Mouse (Mus musculus): ENCODE measurements around the gene Prdm11. TPM values are rescaled to one million over a fixed set of nuclear protein-coding genes. Genes with fewer than 3 reads are reported as not detected.

The Prdm11 gene
- total and polyA plus RNA-seq, 2 experiments: 0.46 to 0.73 TPM

GRCm38 (mm10) chr2:92984321-92985108 is 61.5 kb downstream of the Prdm11 start:
- Histone ChIP-seq H3K9ac (ENCODE audit: low read depth, low read length) (no peak overlapping the region), H3K79me2 (ENCODE audit: control insufficient read depth, insufficient read depth, low read length) (no peaks in the 10 kb centered on the region), H3K27me3 (ENCODE audit: control insufficient read depth, insufficient read depth, low read length) (no peaks in the 10 kb centered on the region), H3K4me1 (ENCODE audit: control insufficient read depth, insufficient read depth, low read length) (no peaks in the 10 kb centered on the region), H3K36me3 (ENCODE audit: control insufficient read depth, insufficient read depth, low read length) (no peaks in the 10 kb centered on the region), H3K27ac (replicated peaks; ENCODE audit: insufficient read depth, low read depth, low read length) (no peak overlapping the region), H3K4me3 (ENCODE audit: insufficient read depth, low read depth, low read length) (no peak overlapping the region)
- no peak for DNase-seq (ENCODE audit: extremely low read depth, low read depth, low spot score)
- TF ChIP-seq CTCF (IDR thresholded peaks at IDR 0.05; ENCODE audit: low read depth, low read length) (no peak), POLR2A (IDR thresholded peaks at IDR 0.05; ENCODE audit: extremely low read depth, insufficient read depth, low read length) (no peak)
- WGBS: 91% methylated on average over 7 of the region's 7 CpGs

- H3K4me1 ChIP-seq (ENCODE audit: control insufficient read depth, insufficient read depth, low read length): no peaks in the 10 kb centered on the region
Observed at GRCm38 (mm10) chr2:92983273-92983620, 62.7 kb downstream of the Prdm11 start.

GRCm38 (mm10) chr2:92982591-92983272 is 63.2 kb downstream of the Prdm11 start:
- WGBS: 59% methylated on average over 8 of the region's 8 CpGs
- H3K4me3 ChIP-seq (ENCODE audit: insufficient read depth, low read depth, low read length): no peak overlapping the region
- H3K27me3 ChIP-seq (ENCODE audit: control insufficient read depth, insufficient read depth, low read length): no peaks in the 10 kb centered on the region
- no peaks in the 10 kb centered on the region for H3K4me1 ChIP-seq (ENCODE audit: control insufficient read depth, insufficient read depth, low read length)
- no peak overlapping the region for H3K9ac ChIP-seq (ENCODE audit: low read depth, low read length)
- DNase-seq (ENCODE audit: extremely low read depth, low read depth, low spot score): no peak
- H3K36me3 ChIP-seq (ENCODE audit: control insufficient read depth, insufficient read depth, low read length): no peaks in the 10 kb centered on the region
- no peak overlapping the region for H3K27ac ChIP-seq (replicated peaks; ENCODE audit: insufficient read depth, low read depth, low read length)
- TF ChIP-seq CTCF (IDR thresholded peaks at IDR 0.05; ENCODE audit: low read depth, low read length) (no peak), POLR2A (IDR thresholded peaks at IDR 0.05; ENCODE audit: extremely low read depth, insufficient read depth, low read length) (no peak)
- H3K79me2 ChIP-seq (ENCODE audit: control insufficient read depth, insufficient read depth, low read length): no peaks in the 10 kb centered on the region

More at GRCm38 (mm10) chr2:92983273-92983620, 62.7 kb downstream of the Prdm11 start:
- no peak for DNase-seq (ENCODE audit: extremely low read depth, low read depth, low spot score)
- no peak for TF ChIP-seq CTCF (IDR thresholded peaks at IDR 0.05; ENCODE audit: low read depth, low read length)
- TF ChIP-seq POLR2A (IDR thresholded peaks at IDR 0.05; ENCODE audit: extremely low read depth, insufficient read depth, low read length): no peak
- no peak overlapping the region for H3K9ac ChIP-seq (ENCODE audit: low read depth, low read length)
- H3K79me2 ChIP-seq (ENCODE audit: control insufficient read depth, insufficient read depth, low read length): no peaks in the 10 kb centered on the region
- 70% methylated on average over 4 of the region's 4 CpGs for WGBS
- no peak overlapping the region for H3K4me3 ChIP-seq (ENCODE audit: insufficient read depth, low read depth, low read length)
- no peak overlapping the region for H3K27ac ChIP-seq (replicated peaks; ENCODE audit: insufficient read depth, low read depth, low read length)
- no peaks in the 10 kb centered on the region for H3K27me3 ChIP-seq (ENCODE audit: control insufficient read depth, insufficient read depth, low read length)
- H3K36me3 ChIP-seq (ENCODE audit: control insufficient read depth, insufficient read depth, low read length): no peaks in the 10 kb centered on the region

GRCm38 (mm10) chr2:92980165-92980564 is 65.8 kb downstream of the Prdm11 start:
- no peak for TF ChIP-seq POLR2A (IDR thresholded peaks at IDR 0.05; ENCODE audit: extremely low read depth, insufficient read depth, low read length)
- TF ChIP-seq CTCF (IDR thresholded peaks at IDR 0.05; ENCODE audit: low read depth, low read length): no peak

GRCm38 (mm10) chr2:92975031-92975790 is 70.8 kb downstream of the Prdm11 start:
- Histone ChIP-seq H3K4me1 (ENCODE audit: control insufficient read depth, insufficient read depth, low read length) (no peaks in the 10 kb centered on the region), H3K79me2 (ENCODE audit: control insufficient read depth, insufficient read depth, low read length) (no peaks in the 10 kb centered on the region), H3K36me3 (ENCODE audit: control insufficient read depth, insufficient read depth, low read length) (no peaks in the 10 kb centered on the region), H3K9ac (ENCODE audit: low read depth, low read length) (no peak overlapping the region), H3K27ac (replicated peaks; ENCODE audit: insufficient read depth, low read depth, low read length) (no peak overlapping the region), H3K27me3 (ENCODE audit: control insufficient read depth, insufficient read depth, low read length) (no peaks in the 10 kb centered on the region), H3K4me3 (ENCODE audit: insufficient read depth, low read depth, low read length) (no peak overlapping the region)
- TF ChIP-seq CTCF (IDR thresholded peaks at IDR 0.05; ENCODE audit: low read depth, low read length): no peak
- no peak for TF ChIP-seq POLR2A (IDR thresholded peaks at IDR 0.05; ENCODE audit: extremely low read depth, insufficient read depth, low read length)
- DNase-seq (ENCODE audit: extremely low read depth, low read depth, low spot score): no peak
- WGBS: 87% methylated on average over 14 of the region's 14 CpGs

More at GRCm38 (mm10) chr2:92980165-92980564, 65.8 kb downstream of the Prdm11 start:
- peak; percentile 5 for DNase-seq (ENCODE audit: extremely low read depth, low read depth, low spot score)
- WGBS: 87% methylated on average over 10 of the region's 10 CpGs
- Histone ChIP-seq H3K9ac (ENCODE audit: low read depth, low read length) (no peak overlapping the region), H3K4me1 (ENCODE audit: control insufficient read depth, insufficient read depth, low read length) (no peaks in the 10 kb centered on the region), H3K79me2 (ENCODE audit: control insufficient read depth, insufficient read depth, low read length) (no peaks in the 10 kb centered on the region), H3K4me3 (ENCODE audit: insufficient read depth, low read depth, low read length) (no peak overlapping the region), H3K36me3 (ENCODE audit: control insufficient read depth, insufficient read depth, low read length) (no peaks in the 10 kb centered on the region), H3K27ac (replicated peaks; ENCODE audit: insufficient read depth, low read depth, low read length) (no peak overlapping the region), H3K27me3 (ENCODE audit: control insufficient read depth, insufficient read depth, low read length) (no peaks in the 10 kb centered on the region)
